In the genomic region with DNA sequence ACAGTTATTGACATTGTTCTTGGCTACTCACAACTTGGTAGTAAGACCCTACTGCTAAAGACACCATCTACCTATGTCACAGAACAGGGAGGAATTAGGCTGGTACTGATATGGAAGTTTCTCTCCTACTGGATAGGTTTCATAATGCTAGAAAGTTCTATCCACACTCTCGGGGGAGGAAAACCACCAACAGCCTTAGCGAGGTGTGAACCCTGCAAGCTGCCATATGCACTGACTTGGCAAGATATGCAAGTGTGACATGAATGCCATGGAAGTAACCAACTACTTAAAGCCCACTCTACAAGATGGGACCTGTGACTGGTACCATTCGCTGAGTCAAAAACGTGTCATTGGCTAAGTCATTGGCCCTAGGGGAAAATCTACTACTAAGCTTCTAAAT, we compare ENCODE assay signal across 31 mouse cellular contexts. TPM values are rescaled to one million over a fixed set of nuclear protein-coding genes. Genes with fewer than 3 reads are reported as not detected.
"Had no signal": no experiment of that assay in that cellular context is flagged by ENCODE, and none has a peak within 500 bp of the region (broad histone marks: within the 10 kb centered on the region; RNA-seq: fewer than 3 reads in every experiment).

No protein-coding gene starts in this region.

- H3K4me2 ChIP-seq: limb, embryonic 12.5 days; limb, embryonic 13.5 days; limb, embryonic 15.5 days; liver, embryonic 11.5 days; liver, embryonic 12.5 days; liver, embryonic 13.5 days; liver, embryonic 15.5 days; lung, embryonic 14.5 days; lung, embryonic 15.5 days; midbrain, embryonic 12.5 days; midbrain, embryonic 15.5 days had no signal

- ATAC-seq: liver, embryonic 12.5 days; liver, postnatal 0 days; lung, postnatal 0 days; midbrain, embryonic 15.5 days; midbrain, embryonic 16.5 days had no signal

- H3K9me3 ChIP-seq: limb, embryonic 10.5 days; limb, embryonic 12.5 days; limb, embryonic 13.5 days; limb, embryonic 15.5 days; liver, embryonic 12.5 days; liver, embryonic 13.5 days; liver, embryonic 15.5 days; lung, embryonic 15.5 days; megakaryocyte, embryonic 14.5 days; midbrain, embryonic 10.5 days; midbrain, embryonic 12.5 days; midbrain, embryonic 15.5 days had no signal

- H3K36me3 ChIP-seq: liver, embryonic 15.5 days; lung, embryonic 15.5 days; midbrain, embryonic 15.5 days had no signal

- H3K27me3 ChIP-seq: limb, embryonic 12.5 days; limb, embryonic 13.5 days; limb, embryonic 15.5 days; liver, embryonic 12.5 days; liver, embryonic 13.5 days; liver, embryonic 15.5 days; lung, embryonic 15.5 days; megakaryocyte, embryonic 14.5 days; midbrain, embryonic 12.5 days; midbrain, embryonic 15.5 days had no signal

- DNase-seq: left cerebral cortex, postnatal 4 days; liver; liver, embryonic 13.5 days; liver, postnatal 0 days; lung, adult 18-20 months; lung, adult 2 months; lung, embryonic 14.5 days; lung, postnatal 10 days; lung, postnatal 14 days; lung, postnatal 36 days; lung, postnatal 4 days; midbrain, embryonic 14.5 days had no signal

- H3K4me1 ChIP-seq: limb, embryonic 10.5 days; limb, embryonic 12.5 days; limb, embryonic 13.5 days; limb, embryonic 15.5 days; liver, embryonic 12.5 days; liver, embryonic 13.5 days; liver, embryonic 15.5 days; lung, embryonic 15.5 days; megakaryocyte, embryonic 14.5 days; midbrain, embryonic 10.5 days; midbrain, embryonic 12.5 days; midbrain, embryonic 15.5 days had no signal

- H3K27ac ChIP-seq: left cerebral cortex, adult 2 months; limb, embryonic 10.5 days; limb, embryonic 12.5 days; limb, embryonic 13.5 days; limb, embryonic 15.5 days; liver, embryonic 12.5 days; liver, embryonic 13.5 days; liver, embryonic 14.5 days; liver, embryonic 15.5 days; lung, embryonic 15.5 days; macrophage; midbrain, embryonic 10.5 days; midbrain, embryonic 12.5 days; midbrain, embryonic 15.5 days had no signal

- H3K9ac ChIP-seq: limb, embryonic 12.5 days; limb, embryonic 13.5 days; limb, embryonic 15.5 days; liver, embryonic 12.5 days; liver, embryonic 13.5 days; liver, embryonic 14.5 days; liver, embryonic 15.5 days; liver, postnatal 0 days; lung, embryonic 14.5 days; lung, embryonic 15.5 days; midbrain, embryonic 12.5 days; midbrain, embryonic 15.5 days had no signal

- H3K4me3 ChIP-seq: left cerebral cortex, adult 2 months; limb, embryonic 10.5 days; limb, embryonic 12.5 days; limb, embryonic 13.5 days; limb, embryonic 15.5 days; liver, embryonic 12.5 days; liver, embryonic 13.5 days; liver, embryonic 15.5 days; lung, embryonic 15.5 days; megakaryocyte, embryonic 14.5 days; midbrain, embryonic 10.5 days; midbrain, embryonic 12.5 days; midbrain, embryonic 15.5 days; myocyte had no signal

RNA-seq across cellular contexts. Expression of a gene that starts 29.8 kb away (rescaled TPM):
- polyA plus RNA-seq: liver, adult 2 months; lung, adult 2 months; macrophage had no signal
